Mouse (Mus musculus) erythroblast, embryonic 14.5 days (primary cell): ENCODE results near the gene Soat1. TPM values are rescaled to one million over a fixed set of nuclear protein-coding genes. Genes with fewer than 3 reads are reported as not detected.

Source experiments
- H3K27me3 ChIP-seq: 2 replicates; pipeline ENCODE4 v1.6.1; 2012; ENCODE audit warnings: inconsistent platforms; ENCODE audit not compliant: control insufficient read depth
- H3K36me3 ChIP-seq: 2 replicates; pipeline ENCODE4 v1.6.1; 2012; ENCODE audit warnings: mild to moderate bottlenecking, inconsistent platforms; ENCODE audit not compliant: control insufficient read depth
- H3K4me1 ChIP-seq: 2 replicates; pipeline ENCODE4 v1.6.1; 2012; ENCODE audit warnings: inconsistent platforms; ENCODE audit not compliant: control insufficient read depth
- H3K4me3 ChIP-seq: replicated peaks from 2 replicates; pipeline ENCODE3; 2012; ENCODE audit warnings: moderate library complexity, mild to moderate bottlenecking, inconsistent platforms
- H3K9me3 ChIP-seq: 2 replicates; pipeline ENCODE4 v1.6.1; 2012; ENCODE audit warnings: low read length, inconsistent platforms, mixed read lengths; ENCODE audit not compliant: control insufficient read depth
- GATA1 ChIP-seq: IDR thresholded peaks from 2 replicates; pipeline ENCODE4 v1.6.1; 2012; ENCODE audit warnings: low read length, inconsistent platforms, mixed read lengths
- TAL1 ChIP-seq: IDR thresholded peaks from 3 replicates; pipeline ENCODE4 v1.6.1; 2012; ENCODE audit warnings: low read length, inconsistent platforms, mixed read lengths
- polyA plus RNA-seq: library from polyadenylated mRNA; stranded (reverse); fragments of >175 nt; gene quantifications from 2 replicates; pipeline ENCODE4 v1.2.3, GENCODE M21; 2012

Gene Soat1
- polyA plus RNA-seq, 1 experiment = 0.04 TPM

- no peaks in the 10 kb centered on the region for H3K9me3 ChIP-seq
- no peaks in the 10 kb centered on the region for H3K4me1 ChIP-seq
- no peak overlapping the region for H3K4me3 ChIP-seq
- no peaks in the 10 kb centered on the region for H3K36me3 ChIP-seq
- TF ChIP-seq GATA1 (no peak), TAL1 (no peak)
- H3K27me3 ChIP-seq = no peaks in the 10 kb centered on the region
Measured at GRCm38 (mm10) chr1:156491226-156491796, 17.2 kb upstream of the Soat1 start.

GRCm38 (mm10) chr1:156488031-156488430, 13.9 kb upstream of the Soat1 start:
- Histone ChIP-seq H3K4me3 (no peak overlapping the region), H3K27me3 (no peaks in the 10 kb centered on the region), H3K4me1 (no peaks in the 10 kb centered on the region), H3K36me3 (no peaks in the 10 kb centered on the region), H3K9me3 (no peaks in the 10 kb centered on the region)
- TF ChIP-seq GATA1 (no peak), TAL1 (no peak)

- H3K9me3 ChIP-seq = no peaks in the 10 kb centered on the region
- TF ChIP-seq TAL1 = no peak
- no peak for TF ChIP-seq GATA1
Measured at GRCm38 (mm10) chr1:156487498-156487897, 13.4 kb upstream of the Soat1 start.

GRCm38 (mm10) chr1:156481826-156482225, 7.7 kb upstream of the Soat1 start:
- H3K9me3 ChIP-seq = no peaks in the 10 kb centered on the region
- no peaks in the 10 kb centered on the region for H3K27me3 ChIP-seq
- H3K4me1 ChIP-seq = no peaks in the 10 kb centered on the region
- no peaks in the 10 kb centered on the region for H3K36me3 ChIP-seq
- no peak overlapping the region for H3K4me3 ChIP-seq
- TF ChIP-seq TAL1 (no peak), GATA1 (no peak)

More at GRCm38 (mm10) chr1:156487498-156487897, 13.4 kb upstream of the Soat1 start:
- no peak overlapping the region for H3K4me3 ChIP-seq
- H3K36me3 ChIP-seq = no peaks in the 10 kb centered on the region
- H3K4me1 ChIP-seq = no peaks in the 10 kb centered on the region
- no peaks in the 10 kb centered on the region for H3K27me3 ChIP-seq

GRCm38 (mm10) chr1:156476535-156476934, 2.4 kb upstream of the Soat1 start:
- H3K4me3 ChIP-seq = no peak overlapping the region
- H3K4me1 ChIP-seq = peaks cover 13% of the 10 kb centered on the region
- TF ChIP-seq TAL1 = no peak
- no peak for TF ChIP-seq GATA1
- no peaks in the 10 kb centered on the region for H3K9me3 ChIP-seq
- H3K27me3 ChIP-seq = peaks cover 32% of the 10 kb centered on the region
- H3K36me3 ChIP-seq = no peaks in the 10 kb centered on the region

DNA sequence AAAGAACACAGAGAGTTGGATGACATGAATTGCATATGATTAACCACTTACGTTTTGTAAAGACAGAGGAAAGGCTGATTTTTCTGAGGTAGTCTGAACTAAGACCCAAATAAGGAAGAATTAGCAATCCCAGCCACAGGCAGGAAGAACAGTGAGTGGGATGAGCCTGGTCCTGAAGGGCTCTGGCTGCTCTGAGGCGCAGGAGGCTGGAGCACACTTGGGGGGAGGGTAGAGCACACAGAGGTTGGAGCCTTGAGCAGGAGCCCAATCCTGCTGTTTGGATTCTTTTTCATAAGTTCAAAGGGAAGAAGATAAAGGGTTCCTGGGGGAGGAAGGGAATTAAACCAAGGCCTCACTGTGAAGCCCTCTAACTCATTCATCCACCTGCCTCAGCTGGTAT, 1.9 kb upstream of the Soat1 start:
- no peaks in the 10 kb centered on the region for H3K36me3 ChIP-seq
- peaks cover 13% of the 10 kb centered on the region for H3K4me1 ChIP-seq
- TF ChIP-seq TAL1 (no peak), GATA1 (no peak)
- H3K9me3 ChIP-seq = no peaks in the 10 kb centered on the region
- H3K27me3 ChIP-seq = peaks cover 34% of the 10 kb centered on the region
- no peak overlapping the region for H3K4me3 ChIP-seq

DNA sequence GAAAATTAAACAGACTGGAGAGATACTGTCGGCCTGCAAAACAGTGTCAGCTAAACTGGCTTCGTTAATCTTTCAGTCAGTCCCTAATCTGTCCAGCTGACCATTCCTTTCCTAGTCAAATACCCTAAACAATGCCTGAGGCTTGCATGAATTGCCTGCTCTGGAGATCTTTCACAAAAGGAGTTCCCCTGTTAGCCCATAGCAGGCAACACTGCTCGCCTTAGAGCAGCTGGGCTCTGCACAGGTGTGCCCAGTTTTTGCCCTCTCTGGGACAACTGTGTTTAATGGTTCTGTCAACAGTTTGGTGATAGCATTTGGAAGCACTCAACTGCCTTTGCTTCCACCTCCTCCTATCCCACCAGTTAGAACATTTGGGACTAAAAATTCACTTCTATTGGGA, 723 bp upstream of the Soat1 start:
- no peaks in the 10 kb centered on the region for H3K9me3 ChIP-seq
- peaks cover 13% of the 10 kb centered on the region for H3K4me1 ChIP-seq
- H3K27me3 ChIP-seq = peaks cover 34% of the 10 kb centered on the region
- no peaks in the 10 kb centered on the region for H3K36me3 ChIP-seq
- TF ChIP-seq GATA1 = no peak
- TF ChIP-seq TAL1 = no peak
- H3K4me3 ChIP-seq = no peak overlapping the region

DNA sequence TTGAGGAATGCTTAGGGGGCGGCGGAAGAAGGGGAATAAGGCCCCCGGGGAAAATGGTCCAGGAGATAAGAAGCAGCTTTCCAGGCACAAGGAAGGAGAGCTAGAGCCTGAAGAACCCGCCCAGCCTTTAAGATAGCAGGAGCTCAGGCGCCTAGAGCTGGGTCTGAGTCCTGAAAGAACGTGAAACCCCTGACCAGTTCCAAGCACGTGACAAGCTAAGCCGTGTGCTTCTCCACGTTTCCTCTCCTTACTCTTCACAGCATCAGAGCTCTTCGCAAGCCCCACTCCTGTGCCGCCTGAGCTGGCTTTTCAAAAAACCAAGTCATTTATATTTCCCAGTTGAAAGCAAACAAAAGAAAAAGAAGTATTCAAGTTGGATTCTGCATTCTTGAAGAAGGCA, 1.1 kb downstream of the Soat1 start:
- TF ChIP-seq TAL1 = no peak
- Histone ChIP-seq H3K27me3 (peaks cover 34% of the 10 kb centered on the region), H3K36me3 (no peaks in the 10 kb centered on the region), H3K4me3 (no peak overlapping the region), H3K4me1 (peaks cover 13% of the 10 kb centered on the region), H3K9me3 (peaks cover 5% of the 10 kb centered on the region; the same call in 1 of the 2 replicates)

- no peak for TF ChIP-seq GATA1
- no peak for TF ChIP-seq TAL1
- peaks cover 34% of the 10 kb centered on the region for H3K27me3 ChIP-seq
- no peak overlapping the region for H3K4me3 ChIP-seq
- H3K36me3 ChIP-seq = no peaks in the 10 kb centered on the region
- H3K9me3 ChIP-seq = peaks cover 5% of the 10 kb centered on the region; the same call in 1 of the 2 replicates
- H3K4me1 ChIP-seq = peaks cover 13% of the 10 kb centered on the region
Measured at GRCm38 (mm10) chr1:156471955-156472354, 2.2 kb downstream of the Soat1 start.

DNA sequence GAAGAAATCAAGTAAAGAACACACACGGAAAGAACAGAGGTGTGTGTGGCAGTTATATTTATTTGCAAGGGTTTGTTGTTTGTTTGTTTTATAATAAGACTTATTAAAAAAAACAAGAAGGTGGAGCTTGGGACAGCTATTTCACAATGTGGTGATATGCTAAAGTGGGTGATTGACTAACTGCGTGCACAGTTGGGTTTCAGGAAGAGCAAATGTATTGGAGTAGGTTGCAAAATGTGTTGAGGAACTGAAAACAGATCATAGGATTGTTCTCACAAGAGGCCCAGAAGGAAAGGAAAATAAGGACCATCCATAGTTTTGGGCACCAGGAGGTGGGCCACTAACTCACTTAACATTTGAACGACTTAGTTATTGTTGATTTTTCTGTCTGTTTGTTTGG, 3.1 kb downstream of the Soat1 start:
- Histone ChIP-seq H3K9me3 (peaks cover 5% of the 10 kb centered on the region; the same call in 1 of the 2 replicates), H3K4me3 (no peak overlapping the region), H3K36me3 (no peaks in the 10 kb centered on the region), H3K27me3 (peaks cover 34% of the 10 kb centered on the region), H3K4me1 (peaks cover 13% of the 10 kb centered on the region)
- TF ChIP-seq TAL1 = no peak
- no peak for TF ChIP-seq GATA1
